Mouse (Mus musculus) CH12.LX (cell line): ENCODE measurements around the gene Fgd2. TPM values are rescaled to one million over a fixed set of nuclear protein-coding genes. Genes with fewer than 3 reads are reported as not detected.
A peak's percentile ranks its signal among the peaks of the same experiment; 100 is the strongest.

Experiments used
- DNase-seq: peaks from one replicate; pipeline ENCODE4 v3.0.0-alpha.2; 2013; ENCODE audit errors: extremely low read depth
- H3K27ac ChIP-seq: 2 replicates; pipeline ENCODE4 v1.5.1; 2012; ENCODE audit warnings: low read depth, mild to moderate bottlenecking, control low read depth, moderate library complexity; ENCODE audit not compliant: insufficient read depth
- H3K27me3 ChIP-seq: replicated peaks from 2 replicates; pipeline ENCODE3; 2012; ENCODE audit warnings: inconsistent platforms
- H3K36me3 ChIP-seq, 2 experiments: replicated peaks in 1 of 2; 2 replicates each; pipeline versions ENCODE3 to v1.6.1; 2012; ENCODE audit warnings: inconsistent platforms in 1 of 2, low read length in 1 of 2, mild to moderate bottlenecking in 1 of 2, mixed read lengths in 1 of 2, moderate library complexity in 1 of 2; ENCODE audit not compliant: control insufficient read depth in 1 of 2, insufficient read depth in 1 of 2
- H3K4me1 ChIP-seq, 2 experiments: 2 replicates each; pipeline ENCODE4 v1.6.1; 2012; ENCODE audit warnings: inconsistent platforms in 1 of 2, moderate library complexity in 1 of 2; ENCODE audit not compliant: insufficient read depth in 2 of 2, control insufficient read depth in 1 of 2
- H3K4me2 ChIP-seq: 2 replicates; pipeline ENCODE4 v1.6.1; 2012; ENCODE audit warnings: low read depth, mild to moderate bottlenecking, control low read depth; ENCODE audit not compliant: poor library complexity, insufficient read depth, severe bottlenecking
- H3K4me3 ChIP-seq, 3 experiments: fragments of 150-350 bp in 1 of 3; sonication (generic) in 1 of 3; replicated peaks in 1 of 3; 2 replicates each; pipeline versions ENCODE3 to v1.5.1; 2011 to 2012; ENCODE audit warnings: low read depth in 2 of 3, low read length in 2 of 3, mild to moderate bottlenecking in 2 of 3, moderate library complexity in 2 of 3, control low read depth in 1 of 3, improper control_type of control experiment in 1 of 3, inconsistent platforms in 1 of 3, mixed read lengths in 1 of 3; ENCODE audit not compliant: poor library complexity in 1 of 3
- H3K79me2 ChIP-seq: replicated peaks from 2 replicates; pipeline ENCODE4 v1.6.1; 2012; ENCODE audit warnings: mild to moderate bottlenecking, moderate library complexity; ENCODE audit not compliant: control insufficient read depth, poor library complexity, insufficient read depth, severe bottlenecking; ENCODE audit errors: extremely low read depth
- H3K9ac ChIP-seq: 2 replicates; pipeline ENCODE4 v1.6.1; 2012; ENCODE audit warnings: low read depth, mild to moderate bottlenecking, control low read depth, moderate library complexity; ENCODE audit not compliant: insufficient read depth
- H3K9me3 ChIP-seq: replicated peaks from 2 replicates; pipeline ENCODE3; 2012; ENCODE audit warnings: low read length, inconsistent platforms, mixed read lengths
- BHLHE40 ChIP-seq: IDR thresholded peaks from 2 replicates; pipeline ENCODE4 v1.6.1; 2011; ENCODE audit warnings: mild to moderate bottlenecking, low read depth, low read length, improper control_type of control experiment
- CHD1 ChIP-seq: IDR thresholded peaks from 2 replicates; pipeline ENCODE4 v1.6.1; 2012; ENCODE audit warnings: low read depth, low read length, improper control_type of control experiment, inconsistent platforms
- CHD2 ChIP-seq: IDR thresholded peaks from 2 replicates; pipeline ENCODE4 v1.6.1; 2011; ENCODE audit warnings: low read length, improper control_type of control experiment
- CTCF ChIP-seq, 2 experiments: IDR thresholded peaks in 1 of 2; conservative IDR thresholded peaks in 1 of 2; 2 replicates each; pipeline ENCODE4 v1.5.1; 2011 to 2012; ENCODE audit warnings: low read depth in 2 of 2, low read length in 2 of 2, improper control_type of control experiment in 1 of 2, inconsistent platforms in 1 of 2, mild to moderate bottlenecking in 1 of 2, moderate library complexity in 1 of 2
- E2F4 ChIP-seq: IDR thresholded peaks from 2 replicates; pipeline ENCODE4 v1.6.1; 2011; ENCODE audit warnings: low read depth, low read length, improper control_type of control experiment; ENCODE audit not compliant: insufficient replicate concordance
- ELF1 ChIP-seq: IDR thresholded peaks from 2 replicates; pipeline ENCODE4 v1.6.1; 2014; ENCODE audit warnings: low read depth, mild to moderate bottlenecking, inconsistent platforms, low read length, improper control_type of control experiment
- EP300 ChIP-seq: IDR thresholded peaks from 2 replicates; pipeline ENCODE4 v1.6.1; 2011; ENCODE audit warnings: low read length, improper control_type of control experiment
- ETS1 ChIP-seq: conservative IDR thresholded peaks from 2 replicates; pipeline ENCODE4 v1.6.1; 2012; ENCODE audit warnings: low read depth, mild to moderate bottlenecking, inconsistent platforms, low read length, improper control_type of control experiment, moderate library complexity
- GABPA ChIP-seq: IDR thresholded peaks from 2 replicates; pipeline ENCODE4 v1.6.1; 2012; ENCODE audit warnings: low read depth, low read length, improper control_type of control experiment, inconsistent platforms; ENCODE audit not compliant: insufficient replicate concordance
- HCFC1 ChIP-seq: IDR thresholded peaks from 2 replicates; pipeline ENCODE4 v1.6.1; 2012; ENCODE audit warnings: low read depth, mild to moderate bottlenecking, inconsistent platforms, low read length, improper control_type of control experiment
- IRF4 ChIP-seq: IDR thresholded peaks from 2 replicates; pipeline ENCODE4 v1.6.1; 2014; ENCODE audit warnings: low read depth, mild to moderate bottlenecking, inconsistent platforms, low read length, improper control_type of control experiment
- JUN ChIP-seq: IDR thresholded peaks from 2 replicates; pipeline ENCODE4 v1.6.1; 2011; ENCODE audit warnings: low read depth, mild to moderate bottlenecking, low read length, improper control_type of control experiment, moderate library complexity; ENCODE audit not compliant: insufficient read depth
- JUND ChIP-seq: conservative IDR thresholded peaks from 2 replicates; pipeline ENCODE4 v1.6.1; 2011; ENCODE audit warnings: low read depth, low read length, improper control_type of control experiment
- KAT2A ChIP-seq: IDR thresholded peaks from 2 replicates; pipeline ENCODE4 v1.6.1; 2012; ENCODE audit warnings: low read length, improper control_type of control experiment, inconsistent platforms; ENCODE audit not compliant: insufficient replicate concordance
- MAX ChIP-seq: IDR thresholded peaks from 2 replicates; pipeline ENCODE4 v1.6.1; 2011; ENCODE audit warnings: low read length, improper control_type of control experiment
- MAZ ChIP-seq: IDR thresholded peaks from 2 replicates; pipeline ENCODE4 v1.6.1; 2012; ENCODE audit warnings: low read depth, mild to moderate bottlenecking, inconsistent platforms, low read length, improper control_type of control experiment, moderate library complexity
- MEF2A ChIP-seq: IDR thresholded peaks from 2 replicates; pipeline ENCODE4 v1.6.1; 2014; ENCODE audit warnings: low read depth, mild to moderate bottlenecking, inconsistent platforms, low read length, improper control_type of control experiment, borderline replicate concordance
- MXI1 ChIP-seq: IDR thresholded peaks from 2 replicates; pipeline ENCODE4 v1.6.1; 2011; ENCODE audit warnings: mild to moderate bottlenecking, low read depth, low read length, improper control_type of control experiment
- MYC ChIP-seq: IDR thresholded peaks from 2 replicates; pipeline ENCODE4 v1.6.1; 2011; ENCODE audit warnings: low read depth, mild to moderate bottlenecking, improper control_type of control experiment, low read length
- NELFE ChIP-seq: IDR thresholded peaks from 2 replicates; pipeline ENCODE4 v1.6.1; 2011; ENCODE audit warnings: low read depth, low read length, improper control_type of control experiment
- NRF1 ChIP-seq: IDR thresholded peaks from 2 replicates; pipeline ENCODE4 v1.6.1; 2014; ENCODE audit warnings: low read depth, mild to moderate bottlenecking, inconsistent platforms, low read length, improper control_type of control experiment, moderate library complexity
- PAX5 ChIP-seq: IDR thresholded peaks from 2 replicates; pipeline ENCODE4 v1.6.1; 2012; ENCODE audit warnings: low read length, inconsistent platforms, mixed read lengths
- POLR2A ChIP-seq: IDR thresholded peaks from 2 replicates; pipeline ENCODE4 v1.6.1; 2011; ENCODE audit warnings: low read depth, mild to moderate bottlenecking, improper control_type of control experiment, low read length
- POLR2AphosphoS2 ChIP-seq: IDR thresholded peaks from 2 replicates; pipeline ENCODE4 v1.6.1; 2011; ENCODE audit warnings: low read depth, low read length, improper control_type of control experiment
- RCOR1 ChIP-seq: conservative IDR thresholded peaks from 2 replicates; pipeline ENCODE4 v1.6.1; 2012; ENCODE audit warnings: low read depth, mild to moderate bottlenecking, inconsistent platforms, low read length, improper control_type of control experiment
- SIN3A ChIP-seq: IDR thresholded peaks from 2 replicates; pipeline ENCODE4 v1.6.1; 2012; ENCODE audit warnings: low read length, improper control_type of control experiment, inconsistent platforms
- SMC3 ChIP-seq: IDR thresholded peaks from 2 replicates; pipeline ENCODE4 v1.6.1; 2011; ENCODE audit warnings: low read depth, low read length, improper control_type of control experiment
- TBP ChIP-seq: conservative IDR thresholded peaks from 2 replicates; pipeline ENCODE4 v1.6.1; 2011; ENCODE audit warnings: low read depth, low read length, improper control_type of control experiment
- TCF12 ChIP-seq: IDR thresholded peaks from 2 replicates; pipeline ENCODE4 v1.6.1; 2014; ENCODE audit warnings: low read depth, mild to moderate bottlenecking, inconsistent platforms, low read length, improper control_type of control experiment
- UBTF ChIP-seq: IDR thresholded peaks from 2 replicates; pipeline ENCODE4 v1.6.1; 2012; ENCODE audit warnings: low read depth, mild to moderate bottlenecking, inconsistent platforms, low read length, improper control_type of control experiment, moderate library complexity
- USF1 ChIP-seq: IDR thresholded peaks from 2 replicates; pipeline ENCODE4 v1.6.1; 2014; ENCODE audit warnings: low read depth, mild to moderate bottlenecking, inconsistent platforms, low read length, improper control_type of control experiment
- ZC3H11A ChIP-seq: IDR thresholded peaks from 2 replicates; pipeline ENCODE4 v1.6.1; 2012; ENCODE audit warnings: low read depth, mild to moderate bottlenecking, inconsistent platforms, low read length, improper control_type of control experiment
- ZKSCAN1 ChIP-seq: IDR thresholded peaks from 2 replicates; pipeline ENCODE4 v1.6.1; 2012; ENCODE audit warnings: low read depth, inconsistent platforms, low read length, improper control_type of control experiment, borderline replicate concordance
- ZNF384 ChIP-seq: IDR thresholded peaks from 2 replicates; pipeline ENCODE4 v1.6.1; 2012; ENCODE audit warnings: low read depth, low read length, improper control_type of control experiment, inconsistent platforms
- dilution Hi-C: fragments of 300-500 bp; cut with MboI; formaldehyde crosslinking; loops from 2 replicates; pipeline ENCODE4 v1.14.3; 2020; ENCODE audit warnings: low sequenced_read_pairs; ENCODE audit not compliant: extremely low pct_unique_long_range_greater_than_20kb, extremely low pct_ligation_motif_present
- in situ Hi-C: fragments of 300-500 bp; cut with MboI; formaldehyde crosslinking; loops from 3 replicates; pipeline ENCODE4 v1.14.3; 2019; ENCODE audit warnings: low sequenced_read_pairs, low pct_ligation_motif_present, low pct_unique_long_range_greater_than_20kb, mixed read lengths
- polyA plus RNA-seq: library from polyadenylated mRNA; unstranded; fragments of >175 nt; gene quantifications from 2 replicates; pipeline ENCODE4 v1.2.1, GENCODE M21; 2012; ENCODE audit warnings: low read depth; ENCODE audit not compliant: insufficient read length
- total RNA-seq, 2 experiments: library from RNA; depleted of rRNA; stranded (reverse); fragments of 300-350 nt in 1 of 2; fragments of >200 nt in 1 of 2; gene quantifications; 2 replicates each; pipeline ENCODE4 v1.2.3; 2012 to 2014

The Fgd2 gene
- total and polyA plus RNA-seq, 3 experiments, result 41.7 to 54.4 (median 48.3) TPM

- TF ChIP-seq PAX5, result no peak
- TF ChIP-seq MEF2A, result peak; percentile 57
- TF ChIP-seq, all 38 proteins: peak for 18
Measured at GRCm38 (mm10) chr17:29396821-29397242, 36.1 kb downstream of the Fgd2 start (continued).

GRCm38 (mm10) chr17:29397480-29398433 lies 37.0 kb downstream of the Fgd2 start:
- Histone ChIP-seq H3K9ac (peak overlapping the region; percentile 87), H3K36me3 (no peaks in the 10 kb centered on the region), H3K4me3 (peak overlapping the region; percentile 51 to 60 (median 55)), H3K27ac (peak overlapping the region; percentile 96), H3K27me3 (no peaks in the 10 kb centered on the region), H3K4me1 (peaks cover 25 to 67% of the 10 kb centered on the region in 2 experiments), H3K4me2 (peak overlapping the region; percentile 94), H3K9me3 (no peaks in the 10 kb centered on the region), H3K79me2 (no peaks in the 10 kb centered on the region)
- in situ Hi-C loops (loop anchor here (5.0 kb wide), 2 partner anchors 35 to 95 kb away; partner anchors contain the start of gene Pim1), dilution Hi-C loops (no loop called here)
- DNase-seq, result peak; percentile 96
- TF ChIP-seq MEF2A (peak; percentile 83), IRF4 (peak; percentile 70), E2F4 (peak; percentile 96; the same call in 1 of the 2 replicates), CHD1 (0 out of 2 replicates have a peak, but pooled peaks have one; percentile 59), CTCF (conservative IDR thresholded peaks at IDR 0.05 in 1 of 2, IDR thresholded peaks at IDR 0.05 in 1 of 2; ENCODE audit: low read depth in 2 of 2, low read length in 2 of 2) (no peak; a peak in 1 of 4 replicates), SIN3A (peak; percentile 87), ETS1 (peak; percentile 90), SMC3 (peak; percentile 6; the same call in 1 of the 2 replicates), JUN (no peak), RCOR1 (0 out of 2 replicates have a peak, but pooled peaks have one; percentile 29), KAT2A (peak; percentile 73), MAX (peak; percentile 97), JUND (no peak), POLR2A (peak; percentile 68), GABPA (no peak), TCF12 (peak; percentile 96), MXI1 (peak; percentile 97), POLR2AphosphoS2 (no peak), HCFC1 (no peak; the same call in 1 of the 2 replicates), MAZ (peak; percentile 85), CHD2 (peak; percentile 83), NRF1 (no peak), ELF1 (peak; percentile 75), BHLHE40 (peak; percentile 76), ZKSCAN1 (no peak), MYC (peak; percentile 98), EP300 (peak; percentile 77; the same call in 1 of the 2 replicates), ZC3H11A (no peak), NELFE (peak; percentile 45; the same call in 1 of the 2 replicates), TBP (no peak; the same call in 1 of the 2 replicates), UBTF (peak; percentile 36; the same call in 1 of the 2 replicates), ZNF384 (0 out of 2 replicates have a peak, but pooled peaks have one; percentile 27), USF1 (peak; percentile 47; the same call in 1 of the 2 replicates)
